Mouse (Mus musculus): ENCODE measurements around the gene Cdc14b.

The Cdc14b gene

DNA sequence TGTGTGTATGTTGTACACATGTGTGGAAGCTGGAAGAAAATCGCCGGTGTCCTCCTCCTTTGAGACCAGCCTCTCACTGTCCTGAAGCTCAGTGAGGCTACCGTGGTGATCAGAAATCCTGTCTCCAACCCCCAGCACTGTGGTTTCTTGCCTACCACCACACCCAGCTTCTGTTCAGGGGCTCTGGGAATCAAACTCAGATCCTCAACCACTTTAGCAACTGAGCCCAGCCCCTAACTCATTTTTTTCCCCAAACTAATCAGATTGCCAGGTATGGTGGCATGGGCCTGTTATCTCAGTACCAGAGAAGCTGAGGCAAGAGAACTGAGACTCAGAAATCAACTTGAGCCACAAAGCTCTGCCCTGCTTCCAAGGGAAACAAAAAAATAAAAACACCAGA, 39.3 kb downstream of the Cdc14b start:
- no peak for DNase-seq (ENCODE audit: low spot score)

DNA sequence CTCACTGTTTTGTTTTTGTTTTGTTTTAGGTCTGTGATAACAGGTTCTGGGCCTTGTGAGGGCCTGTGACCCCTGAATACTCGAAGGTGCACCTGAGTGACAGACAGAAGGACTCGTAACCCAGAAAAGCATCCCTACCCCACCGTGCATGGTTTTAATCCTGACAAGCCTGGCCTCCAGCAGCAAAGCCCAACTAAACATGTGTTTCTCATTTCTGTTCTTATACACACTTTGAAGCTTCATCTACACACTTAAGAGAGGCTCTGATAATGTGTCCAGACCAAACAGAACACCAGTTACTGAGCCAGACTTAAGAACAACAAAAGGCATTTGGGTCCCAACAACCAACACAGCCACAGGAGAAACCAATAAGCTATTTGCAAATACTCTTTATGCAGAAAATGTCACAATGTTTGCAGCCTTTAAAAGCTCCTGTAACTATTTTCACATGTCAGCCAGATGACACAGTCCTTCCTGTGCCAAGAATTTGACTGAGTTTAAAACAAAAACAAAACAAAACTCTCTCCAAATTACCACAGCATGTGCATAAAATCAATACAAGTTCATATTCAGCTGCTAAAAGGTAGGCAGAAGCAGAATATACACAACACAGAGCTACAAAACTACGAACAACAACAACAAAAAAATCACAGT, 39.9 kb downstream of the Cdc14b start:
- no peak for DNase-seq (ENCODE audit: low spot score)

DNA sequence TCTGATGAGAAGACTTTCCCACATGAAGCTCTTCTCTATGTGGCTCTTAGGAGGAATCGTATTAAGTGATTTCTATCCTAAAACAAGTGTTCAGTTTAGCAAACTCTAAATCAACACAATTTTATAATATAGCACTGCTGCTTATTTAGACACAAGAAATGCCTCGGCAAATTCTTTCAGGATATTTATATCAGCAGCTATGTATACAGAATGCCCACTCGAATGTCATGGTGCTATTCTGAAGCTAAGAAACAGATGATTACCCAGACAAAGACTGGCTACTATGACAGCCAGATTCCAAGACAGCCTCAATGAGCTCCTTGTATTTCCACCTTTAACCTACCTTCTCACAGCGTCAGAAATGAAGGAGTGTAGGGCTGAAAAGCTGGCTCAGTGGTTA, 42.0 kb downstream of the Cdc14b start:
- no peak for DNase-seq (ENCODE audit: low spot score)

DNA sequence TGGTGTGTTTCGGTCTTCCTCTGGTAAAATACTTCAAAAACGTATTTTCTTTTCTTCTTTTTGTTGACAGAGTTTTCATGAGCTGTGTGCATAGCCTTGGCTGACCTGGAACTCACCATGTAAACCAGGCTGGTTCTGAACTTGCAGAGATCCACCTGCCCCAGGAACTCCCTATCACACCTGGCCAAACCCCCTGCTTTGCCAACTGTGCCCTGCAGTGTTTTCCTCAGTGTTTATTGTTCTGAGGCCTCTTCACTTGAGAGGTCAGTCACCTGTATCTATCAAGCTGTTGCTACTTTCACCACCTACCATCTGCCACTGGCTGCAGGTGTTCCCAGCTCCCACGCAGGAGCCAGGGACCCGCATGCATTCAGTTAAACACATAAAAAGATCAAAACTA, 48.4 kb downstream of the Cdc14b start:
- no peak for DNase-seq (ENCODE audit: low spot score)

DNA sequence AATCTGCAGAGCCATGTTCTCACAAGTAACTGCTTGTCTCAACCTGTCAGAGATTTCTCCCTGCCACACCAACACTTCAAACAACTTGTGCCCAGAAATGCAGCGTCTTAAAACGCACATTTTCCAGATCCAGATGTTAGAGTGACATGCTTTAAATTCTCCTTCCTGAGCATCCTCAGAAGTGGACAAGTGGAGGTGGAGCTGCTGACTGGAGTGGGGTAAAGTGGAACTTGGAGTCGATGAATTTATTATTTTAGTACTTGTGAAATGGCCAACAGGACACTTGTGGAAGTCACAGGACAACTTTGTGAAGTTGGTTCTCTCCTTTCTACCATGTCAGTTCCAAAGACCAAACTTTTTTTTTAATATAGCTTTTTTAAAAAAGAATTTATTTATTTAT, 49.4 kb downstream of the Cdc14b start:
- no peak for DNase-seq (ENCODE audit: low spot score)

DNA sequence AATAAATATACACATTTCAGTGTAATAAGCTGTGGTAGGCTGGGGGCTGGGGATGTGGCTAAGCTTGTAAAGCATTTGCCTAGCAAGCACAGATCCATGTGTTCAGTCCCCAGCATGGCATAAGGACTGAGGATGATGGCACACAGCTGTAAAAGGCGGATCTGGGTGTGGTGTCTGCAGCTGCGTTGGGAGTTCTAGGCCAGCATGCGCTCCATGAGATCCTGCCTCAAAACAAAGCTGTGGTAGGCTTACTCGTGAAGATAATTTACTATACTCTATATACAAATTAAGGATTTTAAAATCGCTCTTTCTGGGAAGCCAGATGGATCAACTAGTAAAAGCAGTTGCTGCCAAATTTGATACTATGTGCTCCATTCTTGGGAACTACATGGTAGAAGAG, 60.2 kb downstream of the Cdc14b start:
- DNase-seq (ENCODE audit: low spot score) = no peak

DNA sequence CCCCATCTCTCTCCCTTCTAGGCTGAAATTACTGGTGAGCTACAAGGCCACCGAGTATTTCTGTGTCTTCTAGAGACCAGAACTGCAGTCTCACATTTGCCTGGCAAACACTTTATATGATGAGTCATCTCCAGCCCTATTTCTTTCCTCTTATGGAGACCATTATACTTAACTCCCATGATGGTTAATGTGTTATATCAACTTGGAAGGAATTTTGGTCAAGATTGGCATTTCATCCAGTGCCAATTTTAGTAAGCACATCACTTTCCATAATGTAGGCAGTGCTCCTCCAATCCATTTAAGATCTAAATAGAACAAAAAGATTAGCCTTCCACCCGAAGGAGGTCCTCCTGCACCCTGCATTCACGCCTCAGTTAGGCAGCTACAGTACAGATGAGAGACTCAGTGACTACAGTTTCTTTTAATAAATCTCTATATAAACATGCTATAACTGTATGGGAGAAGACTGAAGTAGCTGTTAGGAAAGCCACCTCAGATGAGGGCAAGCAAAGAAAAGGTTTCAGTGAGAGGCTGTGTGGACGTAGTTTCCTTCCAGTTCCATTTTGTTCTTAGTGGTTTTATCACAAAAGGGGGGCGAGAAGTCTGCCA, 63.0 kb downstream of the Cdc14b start:
- DNase-seq (ENCODE audit: low spot score) = no peak

DNA sequence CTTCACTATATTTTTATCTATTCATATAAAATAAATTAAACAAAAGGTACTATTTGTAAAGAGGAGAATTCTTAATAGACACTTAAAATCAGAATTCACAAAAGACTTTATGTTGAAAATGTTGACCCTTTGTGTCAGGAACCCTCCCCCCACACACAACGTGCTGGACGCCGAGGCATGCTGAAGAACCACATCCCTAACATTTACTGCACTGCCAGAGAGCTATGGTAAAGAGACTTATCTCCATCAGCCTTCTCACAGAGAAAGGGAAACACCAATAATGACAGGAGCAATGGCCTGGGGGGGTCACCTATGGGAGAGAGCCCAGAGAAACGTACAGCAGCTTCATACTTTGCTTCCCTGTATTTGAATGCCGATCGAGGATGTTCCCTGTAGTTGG, 66.9 kb downstream of the Cdc14b start:
- no peak for DNase-seq (ENCODE audit: low spot score)

DNA sequence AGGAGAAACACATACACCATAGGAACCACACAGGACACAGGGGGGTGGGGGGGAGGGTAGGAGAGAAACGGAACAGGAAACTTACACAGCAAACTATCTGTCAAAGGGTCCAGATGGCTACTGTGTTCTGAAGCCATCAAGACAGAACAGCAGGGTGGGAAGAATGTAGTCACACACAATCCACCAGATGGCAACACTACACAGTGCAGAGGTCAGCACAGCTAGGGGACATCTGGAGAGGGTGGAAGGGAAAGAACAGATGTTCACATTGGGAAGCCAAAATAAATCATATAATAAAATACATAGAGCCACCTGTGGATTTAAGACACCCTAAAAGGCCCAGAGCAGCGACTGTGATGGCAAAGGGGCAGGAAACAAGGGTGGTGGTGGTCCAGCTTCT, 69.9 kb downstream of the Cdc14b start:
- no peak for DNase-seq (ENCODE audit: low spot score)

DNA sequence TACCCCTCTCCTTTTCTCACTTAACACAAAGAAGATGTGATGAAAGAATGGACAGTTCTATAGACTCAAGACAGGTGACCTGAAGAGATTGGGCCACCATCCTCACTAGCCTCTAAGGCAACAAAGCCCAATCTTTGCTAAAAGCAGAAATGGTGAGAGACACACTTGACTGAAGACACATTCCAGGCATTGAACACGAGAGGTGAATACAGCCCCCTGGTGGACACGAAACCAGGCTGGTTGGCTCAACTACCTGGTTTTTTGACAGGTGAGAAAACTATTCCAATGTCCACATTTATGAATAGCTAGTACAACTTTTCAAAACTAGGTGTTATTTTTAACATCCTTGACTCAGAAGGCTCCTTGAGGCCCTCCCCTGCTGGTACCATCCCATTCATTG, 70.4 kb downstream of the Cdc14b start:
- DNase-seq (ENCODE audit: low spot score) = no peak

DNA sequence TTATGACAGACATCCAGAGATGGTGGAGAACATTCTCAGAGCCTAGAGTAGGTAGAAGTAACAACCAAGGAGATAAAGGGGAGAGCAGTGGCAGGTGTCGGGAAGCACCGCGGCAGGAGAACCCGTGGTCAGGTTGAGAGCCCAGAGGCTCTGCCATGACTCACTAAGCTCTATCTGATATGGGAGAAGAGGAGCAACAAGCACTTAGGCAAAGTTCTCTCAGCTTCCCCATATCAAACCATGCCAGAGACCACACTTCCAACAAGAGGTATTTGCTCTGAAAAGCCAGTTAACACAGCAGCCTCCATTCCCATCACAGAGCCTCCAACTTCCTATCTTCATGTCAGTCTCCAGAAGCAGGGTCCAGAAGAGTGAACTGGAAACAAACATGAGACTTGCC, 74.2 kb downstream of the Cdc14b start:
- DNase-seq (ENCODE audit: low spot score) = no peak

DNA sequence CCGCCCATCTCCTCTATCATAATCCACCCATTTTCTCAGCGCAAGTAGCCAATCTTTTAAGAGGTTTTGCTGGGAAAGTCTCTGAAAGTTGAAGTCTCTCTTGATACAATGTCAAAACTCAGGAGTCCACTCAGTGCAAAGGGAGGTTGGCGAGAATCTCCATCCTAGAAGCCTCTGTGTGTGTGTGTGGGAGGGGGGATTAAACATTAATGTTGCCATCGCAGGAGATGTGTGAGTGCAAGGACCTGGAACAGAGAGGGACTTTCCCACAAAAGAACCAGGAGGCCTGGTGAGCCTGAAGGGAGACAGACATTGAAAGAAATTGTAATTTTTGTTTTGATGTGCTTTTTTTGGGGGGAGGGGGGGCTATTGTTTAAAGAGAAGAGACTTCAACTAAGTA, 76.8 kb downstream of the Cdc14b start:
- no peak for DNase-seq (ENCODE audit: low spot score)

DNA sequence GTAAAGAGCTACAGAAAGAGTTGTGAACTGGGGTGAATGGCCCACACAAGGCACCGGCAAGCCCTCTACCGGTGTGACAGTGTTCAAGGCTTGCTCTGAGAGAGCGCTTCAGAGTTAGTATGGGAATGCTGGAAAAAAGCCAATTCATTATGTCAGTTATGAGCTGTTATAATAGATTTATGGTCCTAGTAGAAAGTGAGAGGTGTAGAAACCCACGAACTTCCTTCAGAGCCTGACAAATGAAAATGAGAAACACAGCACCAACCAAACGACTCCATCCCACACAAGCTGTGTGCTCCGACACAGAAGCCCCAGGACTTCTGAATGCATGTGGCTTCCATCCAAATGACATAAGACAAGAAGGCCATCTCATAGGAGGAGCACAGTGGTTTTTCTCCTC, 77.2 kb downstream of the Cdc14b start:
- DNase-seq (ENCODE audit: low spot score) = no peak

DNA sequence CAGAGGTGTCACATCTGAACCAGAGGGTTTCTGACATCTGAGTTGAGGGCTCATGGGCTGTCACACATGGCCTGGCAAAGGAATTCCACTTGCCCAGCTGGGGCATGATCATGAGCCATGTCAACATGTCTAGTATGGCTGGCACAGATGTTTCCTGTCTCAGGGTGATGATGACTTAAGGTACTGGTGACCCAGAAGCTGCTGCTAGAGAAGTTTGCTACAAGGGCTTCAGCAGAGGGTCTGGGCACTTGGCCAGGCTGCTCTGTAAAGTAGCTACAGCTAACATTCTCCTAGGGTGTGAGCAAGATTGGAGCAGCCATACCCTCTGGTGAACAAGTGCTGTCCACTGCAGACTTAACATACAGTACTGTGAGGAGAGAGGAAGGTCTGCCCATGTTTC, 88.0 kb downstream of the Cdc14b start:
- DNase-seq (ENCODE audit: low spot score) = no peak

DNA sequence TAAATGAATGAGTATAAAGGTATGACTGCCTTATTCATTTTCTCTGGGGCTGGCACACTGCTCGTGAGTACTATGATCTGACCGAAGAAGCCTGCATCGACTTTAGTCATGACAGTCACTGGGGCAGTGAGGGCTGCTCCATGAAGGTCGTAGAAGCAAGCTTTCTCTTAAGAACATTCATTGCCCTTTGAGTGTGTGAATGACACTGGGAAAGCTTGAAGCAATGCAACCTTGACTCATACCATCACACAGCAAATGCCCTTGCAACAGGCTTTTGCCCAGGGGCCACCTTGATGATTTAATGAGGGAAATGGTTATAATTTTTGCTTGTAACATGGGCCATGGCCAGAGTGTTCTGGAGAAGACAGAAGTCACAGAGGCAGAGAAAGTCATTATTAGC, 88.6 kb downstream of the Cdc14b start:
- no peak for DNase-seq (ENCODE audit: low spot score)

DNA sequence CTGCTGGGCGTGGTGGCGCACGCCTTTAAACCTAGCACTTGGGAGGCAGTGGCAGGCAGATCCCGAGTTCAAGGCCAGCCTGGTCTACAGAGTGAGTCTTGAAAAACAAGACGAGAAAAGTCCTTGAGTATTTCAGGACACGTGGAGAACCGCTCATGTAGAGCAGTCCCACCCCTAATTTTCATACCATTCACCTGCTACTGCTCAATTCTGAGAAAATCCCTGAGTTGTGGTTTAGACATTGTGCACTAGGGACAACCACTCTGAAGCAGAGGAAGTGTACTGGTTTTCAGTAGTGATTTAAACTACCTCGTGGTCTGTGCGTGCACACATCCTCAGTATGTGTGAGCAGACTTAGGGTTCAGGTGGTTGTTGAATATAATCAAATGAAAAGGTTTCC, 89.5 kb downstream of the Cdc14b start:
- no peak for DNase-seq (ENCODE audit: low spot score)

DNA sequence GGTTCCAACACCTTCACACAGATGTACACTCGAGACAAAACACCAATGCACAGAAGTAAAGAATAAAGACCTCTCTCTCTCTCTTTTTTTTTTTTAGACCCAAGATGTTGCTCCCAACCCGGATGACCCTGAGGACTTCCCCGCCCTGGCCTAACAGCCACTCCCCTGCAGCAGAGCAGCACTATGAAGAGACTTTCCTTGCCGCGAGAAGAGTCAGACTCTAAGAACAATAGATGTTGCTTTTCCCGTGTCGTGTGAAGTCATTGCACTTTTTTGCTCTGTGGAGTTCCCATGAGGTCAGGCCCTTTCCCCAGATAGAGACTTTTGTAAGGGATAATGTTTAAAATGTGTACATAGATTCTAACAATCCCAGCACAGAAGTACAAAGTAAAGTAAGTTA, 89.9 kb downstream of the Cdc14b start:
- no peak for DNase-seq (ENCODE audit: low spot score)

DNA sequence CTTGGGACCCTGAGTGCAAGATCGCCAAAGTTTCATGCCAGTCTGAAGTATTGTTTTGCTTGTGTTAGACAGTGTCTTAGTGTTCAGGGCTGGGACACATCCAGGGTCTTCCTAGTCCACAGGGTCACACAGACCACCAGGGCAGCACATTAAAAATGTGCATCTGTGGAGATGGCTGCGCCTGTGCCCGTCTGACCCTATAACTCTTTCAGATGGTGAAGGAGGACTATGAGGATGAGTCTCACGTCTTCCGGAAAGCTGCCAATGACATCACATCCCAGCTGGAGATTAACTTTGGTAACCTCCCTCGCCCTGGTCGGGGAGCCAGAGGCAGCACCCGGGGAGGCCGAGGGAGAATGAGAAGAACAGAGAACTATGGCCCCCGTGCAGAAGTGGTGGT, 90.7 kb downstream of the Cdc14b start:
- DNase-seq (ENCODE audit: low spot score) = no peak

DNA sequence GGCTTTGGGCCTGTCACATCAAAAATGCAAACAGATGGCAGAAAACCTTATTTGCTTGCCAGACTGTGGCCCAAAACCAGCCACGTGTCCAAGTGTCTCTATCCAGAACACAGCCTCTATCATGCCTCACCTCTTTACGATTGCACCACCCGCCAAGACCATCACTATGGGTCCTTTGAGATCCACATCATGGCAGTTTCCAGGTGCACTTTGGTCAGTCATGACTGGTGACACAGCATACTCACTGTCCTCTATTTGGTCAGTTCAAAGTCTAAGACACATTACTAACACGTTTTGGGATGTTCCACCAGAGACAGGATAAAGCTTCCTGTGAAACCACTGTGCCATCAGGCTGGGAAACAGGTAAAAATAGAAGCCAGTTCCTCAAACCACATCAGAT, 91.5 kb downstream of the Cdc14b start:
- no peak for DNase-seq (ENCODE audit: low spot score)

DNA sequence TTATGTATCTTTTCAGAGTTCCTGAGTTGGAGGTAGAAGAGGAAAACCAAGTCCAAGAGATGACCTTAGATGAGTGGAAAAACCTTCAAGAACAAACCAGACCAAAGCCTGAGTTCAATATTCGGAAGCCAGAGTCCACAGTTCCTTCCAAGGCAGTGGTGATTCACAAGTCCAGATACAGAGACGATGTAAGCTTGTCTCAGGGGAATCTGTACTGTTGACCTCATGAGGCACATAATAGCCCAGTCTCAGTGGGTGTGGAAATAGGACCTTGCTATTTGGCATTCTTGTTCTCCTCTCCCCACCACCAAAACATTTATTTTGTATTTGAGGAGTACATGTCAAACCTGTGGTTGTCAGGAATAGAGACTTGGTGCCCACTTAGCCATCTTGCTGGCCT, 93.0 kb downstream of the Cdc14b start:
- DNase-seq (ENCODE audit: low spot score) = no peak

DNA sequence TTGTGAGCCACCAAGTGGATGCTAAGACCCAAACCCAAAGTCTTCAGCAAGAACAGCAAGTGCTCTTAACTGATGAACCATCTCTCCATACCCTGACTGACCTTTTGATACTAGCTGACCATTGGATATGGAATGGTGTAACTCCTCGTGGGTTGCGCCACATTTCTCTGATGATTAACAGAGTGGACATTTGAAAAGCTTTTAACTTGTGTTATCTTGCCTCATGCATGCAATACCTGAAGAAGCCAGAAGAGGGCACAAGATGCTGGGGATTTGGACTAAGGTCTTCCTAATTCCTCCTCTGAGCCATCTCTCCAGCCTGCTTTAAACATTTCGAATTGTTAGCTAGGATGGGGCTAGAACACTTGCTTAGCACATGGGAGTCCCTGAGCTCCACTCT, 94.2 kb downstream of the Cdc14b start:
- DNase-seq (ENCODE audit: low spot score) = no peak

DNA sequence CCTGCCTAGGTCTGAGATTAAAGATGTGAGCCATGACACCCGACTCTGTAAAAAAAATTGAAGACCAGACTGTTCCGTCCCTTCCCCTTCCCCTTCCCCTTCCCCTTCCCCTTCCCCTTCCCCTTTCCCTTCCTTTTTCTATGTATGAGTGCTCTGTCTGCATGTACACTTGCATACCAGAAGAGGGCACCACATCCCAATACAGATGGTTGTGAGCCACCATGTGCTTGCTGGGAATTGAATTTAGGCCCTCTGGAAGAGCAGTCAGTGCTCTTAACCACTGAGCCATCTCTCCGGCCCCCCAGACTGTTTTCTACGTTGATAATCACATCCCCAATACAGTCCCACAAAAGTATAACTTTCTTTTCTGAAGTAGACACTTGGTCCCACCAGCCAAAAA, 94.8 kb downstream of the Cdc14b start:
- no peak for DNase-seq (ENCODE audit: low spot score)

DNA sequence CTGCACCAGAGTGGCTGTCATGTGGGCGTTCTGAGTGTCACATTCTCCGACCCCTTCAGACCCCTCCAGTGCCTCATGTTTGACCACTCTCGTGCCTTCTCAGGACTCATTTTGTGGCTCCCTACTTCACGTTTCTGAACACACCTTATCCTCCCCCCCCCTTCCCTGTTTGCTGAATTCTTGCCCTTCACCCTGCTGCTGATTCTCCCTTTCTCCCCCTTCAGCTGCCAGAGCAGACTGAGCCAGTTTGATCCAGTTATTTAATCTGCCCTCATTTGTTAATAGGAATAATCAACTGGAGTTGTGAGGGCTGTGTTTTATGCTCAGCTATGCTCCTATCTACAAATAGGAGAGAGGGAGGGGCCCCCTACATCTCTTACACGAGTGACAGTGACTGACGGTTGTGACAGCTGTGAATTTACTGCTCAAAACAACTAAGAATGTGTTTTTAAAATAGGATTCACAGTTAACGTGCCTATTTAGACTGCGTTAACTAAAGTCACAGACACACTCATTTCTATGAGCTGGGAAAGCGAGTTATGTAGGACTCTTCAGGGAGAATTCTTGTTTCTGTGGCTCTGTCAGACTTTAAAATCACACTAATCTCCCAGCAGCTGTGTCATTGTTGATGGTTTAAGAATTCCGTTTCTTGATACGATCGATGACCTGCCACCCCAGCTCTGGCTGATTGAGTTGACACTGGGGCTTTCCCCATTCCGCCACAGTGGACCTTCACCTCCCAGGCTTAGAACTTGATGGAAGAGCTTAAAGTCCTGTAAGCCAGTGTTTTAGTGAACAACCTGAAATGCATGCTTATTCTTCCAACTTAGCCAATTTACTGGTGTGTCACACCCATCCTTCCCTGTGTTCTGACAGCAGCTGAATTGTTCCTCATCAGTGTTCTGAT, 96.1 kb downstream of the Cdc14b start:
- no peak for DNase-seq (ENCODE audit: low spot score)
